Mouse (Mus musculus) left cerebral cortex, postnatal 4 days (tissue): ENCODE results near the gene Tomm40l. TPM values are rescaled to one million over a fixed set of nuclear protein-coding genes. Genes with fewer than 3 reads are reported as not detected.

Source experiments
- DNase-seq: peaks from one replicate; pipeline ENCODE4 v3.0.0-alpha.2; 2022
- intact Hi-C: fragments of 180-260 bp; cut with DNase I; formaldehyde crosslinking; loops from one replicate; pipeline ENCODE4 v1.15.1; 2025
- total RNA-seq, 2 experiments: library from RNA; stranded (reverse); gene quantifications; 2 replicates each; pipeline ENCODE4 v1.2.3; 2021

The Tomm40l gene
- total RNA-seq, 2 experiments from 2014 or later: 50.7 to 56.9 TPM

- intact Hi-C loops: no loop called here
- DNase-seq: peak; percentile 64
Observed at GRCm38 (mm10) chr1:171195887-171196397, 26.4 kb downstream of the Tomm40l start, which contains the start of gene Pcp4l1. TSS of gene Pcp4l1 (minus strand) at chr1:171196268.

- intact Hi-C loops: no loop called here
- no peak for DNase-seq
Observed at GRCm38 (mm10) chr1:171195046-171195822, 27.1 kb downstream of the Tomm40l start.

- DNase-seq: no peak
- intact Hi-C loops: no loop called here
Observed at GRCm38 (mm10) chr1:171193911-171194830, 28.1 kb downstream of the Tomm40l start.

- intact Hi-C loops: no loop called here
- no peak for DNase-seq
Observed at GRCm38 (mm10) chr1:171193093-171193840, 29.0 kb downstream of the Tomm40l start.

GRCm38 (mm10) chr1:171192283-171192682 is 30.0 kb downstream of the Tomm40l start:
- DNase-seq: no peak
- intact Hi-C loops: no loop called here

DNA sequence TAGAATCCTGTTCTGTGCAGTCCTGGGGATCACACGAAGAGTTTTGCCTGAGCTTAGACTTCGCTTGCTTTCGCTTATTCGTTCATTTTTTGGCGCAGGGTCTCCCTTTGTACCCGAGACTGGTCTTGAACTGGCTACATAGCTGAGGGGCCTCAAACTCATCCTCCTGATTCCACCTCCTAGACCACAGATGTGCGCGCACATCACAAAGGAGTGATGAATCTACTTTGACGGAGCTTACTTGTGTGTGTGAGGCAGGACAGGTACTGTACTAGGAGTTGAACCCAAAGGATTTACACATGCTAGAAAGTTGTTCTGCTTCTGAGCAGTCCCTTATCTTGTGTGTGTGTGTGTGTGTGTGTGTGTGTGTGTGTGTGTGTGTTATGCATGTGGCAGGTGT is 31.5 kb downstream of the Tomm40l start:
- intact Hi-C loops: no loop called here
- DNase-seq: no peak

DNA sequence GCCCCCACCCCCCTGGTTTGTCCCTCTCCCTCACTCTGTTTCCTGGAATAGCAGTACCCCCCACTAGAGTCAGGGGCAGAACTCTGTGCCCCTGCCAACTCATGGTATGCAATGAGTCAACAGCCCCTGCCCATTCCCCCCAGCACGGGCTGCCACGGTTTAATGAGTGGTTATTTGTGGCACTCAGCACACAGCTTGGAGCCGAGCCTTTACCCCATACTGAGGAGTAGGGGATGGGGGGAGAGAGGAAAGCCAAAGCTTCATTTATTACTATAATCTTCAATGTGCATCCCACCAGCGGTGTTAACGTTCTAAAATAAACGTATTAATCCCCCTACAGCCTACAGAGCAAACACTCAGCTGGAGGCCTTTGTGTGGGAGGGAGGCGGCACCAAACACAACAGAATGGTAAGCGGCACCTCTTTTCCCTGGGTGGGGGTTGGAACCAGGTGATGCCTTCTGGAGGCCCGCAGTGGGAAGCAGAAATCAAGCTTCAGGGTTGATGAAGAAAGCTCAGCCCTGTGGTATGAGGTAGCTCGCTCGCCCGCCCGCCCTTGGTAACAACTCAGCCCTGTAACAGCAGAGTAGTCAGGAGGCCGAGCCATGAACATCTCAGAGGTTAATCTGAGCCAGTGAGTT is 32.7 kb downstream of the Tomm40l start:
- intact Hi-C loops: no loop called here
- no peak for DNase-seq

DNA sequence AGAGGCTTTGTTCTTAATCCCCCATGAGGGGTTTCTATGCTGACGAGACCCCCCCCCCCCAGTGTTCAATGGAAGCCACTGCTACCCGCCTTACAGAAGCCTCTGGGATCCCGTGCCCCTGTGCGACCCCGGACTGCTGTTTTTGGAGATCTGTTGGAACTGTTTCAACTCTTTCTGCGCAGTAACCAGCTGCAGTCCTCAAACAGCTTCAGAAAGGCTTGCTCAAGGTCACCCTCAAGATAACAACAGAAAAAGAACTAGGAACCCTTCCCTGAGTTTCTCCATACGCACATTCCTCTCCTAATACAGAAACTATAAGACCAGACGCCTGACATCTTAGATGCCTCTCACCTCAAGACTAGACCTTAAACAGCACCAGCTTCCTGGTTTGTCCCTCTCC is 33.3 kb downstream of the Tomm40l start:
- intact Hi-C loops: no loop called here

GRCm38 (mm10) chr1:171187851-171188700 is 34.2 kb downstream of the Tomm40l start:
- DNase-seq: no peak
- intact Hi-C loops: no loop called here

More for the DNA sequence above, 33.3 kb downstream of the Tomm40l start:
- no peak for DNase-seq

DNA sequence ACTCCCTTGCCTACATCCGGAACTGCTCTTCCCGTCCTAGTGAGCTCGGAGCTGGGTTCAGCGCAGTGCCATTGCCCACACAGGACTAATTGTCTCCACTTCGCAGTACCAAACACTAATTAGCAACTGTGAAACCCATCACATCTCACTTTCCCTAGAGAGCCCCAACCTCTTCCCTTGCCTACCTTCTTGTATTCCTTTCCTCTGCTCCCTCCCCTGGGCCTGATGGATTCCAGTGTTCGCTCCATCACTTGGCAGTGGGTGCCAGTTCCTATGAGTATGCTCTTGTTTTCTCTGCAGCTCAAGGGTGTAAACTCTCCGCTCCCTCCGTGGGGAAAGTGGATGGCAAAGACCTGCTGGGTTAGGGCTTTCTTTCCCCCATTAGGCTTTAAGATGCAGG is 36.7 kb downstream of the Tomm40l start:
- intact Hi-C loops: no loop called here
- no peak for DNase-seq

GRCm38 (mm10) chr1:171184314-171184713 is 38.0 kb downstream of the Tomm40l start:
- DNase-seq: no peak

GRCm38 (mm10) chr1:171183620-171184019 is 38.7 kb downstream of the Tomm40l start:
- no peak for DNase-seq
- intact Hi-C loops: no loop called here

More at GRCm38 (mm10) chr1:171184314-171184713, 38.0 kb downstream of the Tomm40l start:
- intact Hi-C loops: no loop called here

GRCm38 (mm10) chr1:171183025-171183424 is 39.3 kb downstream of the Tomm40l start:
- DNase-seq: no peak
- intact Hi-C loops: no loop called here

DNA sequence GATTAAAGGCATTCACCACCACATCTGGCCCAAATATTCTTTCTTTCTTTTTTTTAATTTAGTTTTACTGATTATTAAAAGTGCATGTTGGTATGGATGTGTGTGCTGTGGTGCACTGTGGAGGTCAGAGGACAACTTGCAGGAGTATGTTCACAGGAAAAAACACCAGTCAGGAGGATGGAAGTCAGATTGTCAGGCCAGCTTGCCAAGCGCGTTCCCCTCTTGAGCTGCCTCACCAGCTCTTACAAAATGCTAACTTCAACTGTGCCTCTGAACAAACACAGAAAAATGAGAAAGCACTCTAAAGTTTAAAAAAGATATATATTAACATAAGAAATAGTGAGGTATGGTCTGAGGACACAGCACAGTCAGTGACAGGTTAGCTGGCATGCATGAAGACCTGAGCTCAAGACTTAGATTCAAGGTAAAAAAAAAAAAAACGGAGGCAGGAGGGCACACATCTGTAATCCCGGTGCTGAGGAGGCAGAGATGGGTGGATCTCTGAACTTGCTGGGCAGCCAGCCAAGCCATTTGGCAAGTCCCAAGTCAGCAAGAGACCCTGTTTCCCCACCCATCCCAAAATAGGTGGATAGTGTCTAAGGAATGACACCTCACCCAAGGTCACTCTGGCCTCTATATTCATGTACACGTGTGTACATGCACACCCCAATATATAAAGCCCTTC is 42.7 kb downstream of the Tomm40l start:
- no peak for DNase-seq
- intact Hi-C loops: no loop called here

DNA sequence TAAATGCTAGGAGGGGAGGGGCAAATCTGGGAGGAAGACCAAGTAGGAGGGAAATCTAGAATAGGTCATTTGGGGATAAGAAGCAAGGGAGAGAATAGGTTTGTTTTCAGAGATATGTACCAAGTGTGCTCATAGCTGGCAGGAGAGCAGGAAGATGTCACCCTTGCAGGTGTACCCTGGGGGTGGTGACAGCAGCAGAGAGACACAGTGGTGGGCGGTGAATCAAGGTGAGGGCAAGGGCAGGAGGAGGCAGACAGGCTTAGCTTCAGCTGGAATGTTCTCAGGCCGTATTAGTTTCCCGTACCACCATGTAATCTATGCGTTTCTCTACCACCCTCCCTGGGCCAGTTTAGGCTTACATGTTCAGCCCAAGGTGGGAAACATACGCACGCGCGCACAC is 49.5 kb downstream of the Tomm40l start:
- no peak for DNase-seq
- intact Hi-C loops: no loop called here

- no peak for DNase-seq
Observed at GRCm38 (mm10) chr1:171171138-171171537, 51.2 kb downstream of the Tomm40l start.

DNA sequence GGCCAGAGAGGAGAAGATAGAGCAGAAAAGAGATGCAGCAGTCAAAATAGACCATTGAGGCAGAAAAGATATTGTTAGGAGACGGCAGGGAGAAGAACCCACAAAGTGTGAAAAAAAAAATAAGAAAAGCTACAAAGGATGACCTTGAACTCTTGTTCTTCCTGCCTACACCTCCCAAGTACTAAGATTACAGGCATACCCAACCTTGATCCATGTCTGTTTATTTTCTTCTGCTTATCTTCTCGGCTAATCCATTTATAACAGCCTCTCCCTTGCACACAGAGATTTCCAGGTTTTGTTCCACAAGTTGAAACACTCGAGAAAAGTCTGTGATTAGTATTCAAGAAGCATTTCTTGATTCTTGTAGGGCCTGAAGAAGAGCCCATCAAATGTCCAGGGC is 52.4 kb downstream of the Tomm40l start:
- DNase-seq: no peak

More at GRCm38 (mm10) chr1:171171138-171171537, 51.2 kb downstream of the Tomm40l start:
- intact Hi-C loops: no loop called here

GRCm38 (mm10) chr1:171168906-171169305 is 53.4 kb downstream of the Tomm40l start:
- intact Hi-C loops: loop anchor here (10.0 kb wide), 1 partner anchor 46 kb away; the partner anchor contains the start of gene Nr1i3
- no peak for DNase-seq

More for the DNA sequence above, 52.4 kb downstream of the Tomm40l start:
- intact Hi-C loops: loop anchor here (10.0 kb wide), 1 partner anchor 45 kb away; the partner anchor contains the start of gene Nr1i3
